Mouse (Mus musculus) ES-CJ7 (cell line): ENCODE measurements at regions not wholly inside any gene's neighbourhood (a gene's known extent, or its start where the extent isn't known, plus 50 kb on each side); places are given as distances from the start of the nearest gene placed in this dataset.

Source experiments
- DNase-seq: peaks from one replicate; pipeline ENCODE4 v3.0.0; 2011; ENCODE audit warnings: low read depth, low spot score

DNA sequence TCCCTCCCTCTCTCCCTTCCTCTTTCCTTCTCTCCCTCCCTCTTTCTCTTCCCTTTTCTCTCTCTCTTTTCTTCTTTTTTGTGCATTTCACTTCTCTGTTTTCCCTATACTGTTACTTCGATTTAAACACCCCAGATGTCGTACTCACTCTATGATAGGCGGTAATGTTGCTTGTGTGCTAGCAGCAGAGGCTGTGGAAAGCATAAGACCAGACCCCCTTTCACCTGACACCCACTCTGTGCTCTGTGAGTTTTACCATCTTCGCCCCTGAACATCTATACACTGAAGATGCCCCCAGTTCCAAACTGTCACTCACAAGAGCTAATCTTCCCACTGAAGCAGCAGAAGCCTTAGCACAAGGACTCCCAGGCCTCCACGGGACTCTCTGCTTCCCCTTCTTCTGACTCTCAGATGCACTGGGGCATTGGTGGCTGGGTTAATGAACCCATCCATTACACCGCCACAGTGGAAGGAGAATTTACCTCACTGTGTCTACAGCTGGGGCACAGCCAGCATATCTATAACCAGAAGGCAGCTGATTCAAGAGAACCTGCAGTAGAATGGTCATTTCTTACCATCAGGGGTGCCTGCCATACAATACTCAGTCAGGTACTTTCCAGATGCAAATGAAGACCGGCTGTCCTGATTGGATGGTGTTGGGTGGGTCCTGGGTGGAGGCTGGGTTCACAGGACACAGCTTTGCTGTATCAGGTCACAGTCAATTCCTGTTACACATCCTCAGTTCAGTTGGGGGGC is 194.0 kb upstream of the Runx1 start:
- DNase-seq = peak; percentile 49

DNA sequence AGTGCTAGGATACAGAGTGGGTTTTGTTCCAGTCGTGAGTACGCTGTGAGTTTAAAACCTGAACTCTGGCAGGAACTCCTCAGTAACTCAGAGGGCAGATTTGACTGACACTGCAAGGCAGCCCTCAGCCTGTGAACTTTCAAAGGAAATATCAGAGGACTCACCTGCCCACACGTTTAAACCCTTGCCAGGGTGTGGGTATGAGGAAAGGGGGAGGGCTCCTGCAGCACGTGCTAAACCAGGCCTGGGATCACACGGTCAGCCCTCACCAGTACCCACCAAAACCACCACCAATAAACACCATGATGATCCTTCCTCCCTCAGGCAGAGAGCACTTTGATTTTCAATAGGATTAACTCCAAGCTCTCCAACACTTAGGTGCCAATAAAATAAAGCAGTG is 192.8 kb upstream of the Runx1 start:
- no peak for DNase-seq

DNA sequence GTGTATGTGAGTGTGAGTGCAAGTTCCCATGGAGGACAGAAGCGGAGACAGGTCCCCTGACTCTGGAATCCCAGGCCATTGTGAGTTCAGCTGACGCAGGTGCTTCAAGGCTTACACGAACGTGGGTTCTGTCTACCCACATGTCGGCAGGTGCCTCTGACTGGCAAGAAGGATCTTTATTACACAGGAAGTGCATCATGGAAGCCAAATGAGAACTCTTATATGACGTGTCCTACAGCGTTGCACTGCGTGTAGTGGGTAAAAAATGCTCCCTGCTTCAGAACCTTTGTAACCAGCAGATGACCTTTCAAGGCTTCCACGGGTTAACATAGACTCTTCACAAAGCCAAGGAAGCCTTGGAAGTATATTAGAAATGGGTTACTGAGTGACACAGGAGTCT is 191.1 kb upstream of the Runx1 start:
- no peak for DNase-seq

DNA sequence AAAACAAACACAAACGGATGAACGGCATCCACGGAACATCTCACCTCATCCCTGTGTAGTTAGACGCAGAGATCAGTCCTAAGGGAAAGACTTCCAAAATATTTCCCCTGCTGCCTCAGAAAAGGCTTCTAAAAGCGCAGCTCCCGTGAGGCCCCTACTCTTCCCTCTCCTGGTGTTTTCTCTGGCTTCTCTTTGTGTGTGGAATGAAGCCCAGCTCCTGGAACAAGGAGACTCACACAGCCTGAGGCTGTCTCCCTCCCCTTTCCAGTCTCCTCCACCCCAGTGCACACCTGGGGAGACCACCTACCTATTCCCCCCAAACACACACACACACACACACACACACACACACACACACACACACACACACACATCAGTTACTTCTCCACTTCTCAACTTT is 189.7 kb upstream of the Runx1 start:
- no peak for DNase-seq

DNA sequence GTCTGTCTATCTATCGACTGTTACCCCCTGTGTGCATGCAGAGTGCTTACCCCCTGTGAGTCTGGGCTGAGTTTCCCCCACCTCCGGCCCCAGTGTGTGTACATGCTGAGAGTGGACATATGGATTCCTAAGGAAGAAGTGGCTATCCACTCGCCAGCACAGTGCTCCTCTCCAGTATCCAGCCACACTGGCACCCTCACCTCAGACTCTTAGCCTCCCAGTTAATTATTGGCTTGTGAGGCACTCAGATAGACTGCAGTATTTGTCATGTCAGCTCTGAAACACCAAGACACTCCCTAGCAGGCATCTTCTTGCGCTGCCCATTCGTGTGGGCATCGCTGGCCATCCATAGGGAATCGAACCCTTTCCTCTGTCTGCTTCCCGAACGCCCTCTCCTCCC is 189.0 kb upstream of the Runx1 start:
- DNase-seq = no peak

DNA sequence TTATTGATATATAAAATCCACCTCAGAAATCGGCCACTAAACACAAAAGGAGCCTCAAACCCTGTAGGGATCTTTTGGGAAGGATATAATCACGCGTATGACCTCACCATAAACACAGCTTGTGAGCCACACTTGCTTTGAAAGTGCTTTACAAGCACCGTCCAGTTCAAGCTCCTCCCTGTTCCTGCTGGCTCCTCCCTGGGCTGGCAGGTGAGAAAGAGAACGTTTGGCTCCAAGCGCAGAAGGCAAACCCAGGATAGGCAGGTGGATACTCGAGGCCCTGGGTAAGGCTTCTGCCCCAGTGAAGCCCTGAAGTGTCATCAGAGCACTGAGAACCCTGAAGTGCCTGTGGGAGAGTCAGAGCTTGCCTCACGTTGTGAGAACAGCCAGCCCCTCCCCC is 187.9 kb upstream of the Runx1 start:
- DNase-seq = no peak

DNA sequence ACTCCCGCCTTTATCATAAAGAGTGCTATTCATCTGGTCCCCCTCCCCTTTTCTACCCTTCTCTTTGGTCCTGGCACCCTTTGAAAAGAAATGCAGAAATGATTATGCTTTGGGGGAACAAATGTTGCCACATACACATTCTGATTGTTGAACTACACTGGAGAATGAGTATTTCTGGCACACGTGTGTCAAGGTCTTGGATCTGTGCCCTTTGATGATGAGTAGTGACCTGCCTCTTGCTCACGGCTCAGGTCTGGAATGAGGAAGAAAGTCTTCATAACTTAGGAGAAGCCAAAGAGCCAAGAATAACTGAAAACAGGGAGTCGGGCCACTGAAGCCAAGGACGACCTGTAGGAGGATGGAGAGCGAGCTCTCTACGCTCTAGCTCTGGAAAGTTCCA is 187.3 kb upstream of the Runx1 start:
- DNase-seq = no peak

DNA sequence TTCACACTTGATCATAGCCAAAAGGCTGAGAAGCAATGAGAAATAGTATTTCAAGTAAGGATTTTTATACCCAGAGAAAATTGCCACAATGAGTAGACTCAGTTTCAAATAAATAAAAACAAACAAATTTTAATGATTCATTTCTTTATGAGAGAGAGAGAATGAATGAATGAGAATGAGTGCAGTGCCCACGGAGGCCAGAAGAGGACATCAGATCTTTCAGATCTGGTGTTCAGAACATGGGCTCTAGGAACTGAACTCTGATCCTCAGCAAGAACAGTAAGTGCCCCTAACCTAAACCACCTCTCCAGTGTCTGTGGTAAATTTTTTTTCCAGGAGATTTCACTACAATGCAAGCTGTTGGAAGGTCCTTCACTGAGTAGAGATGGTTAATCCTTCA is 185.5 kb upstream of the Runx1 start:
- DNase-seq = no peak

DNA sequence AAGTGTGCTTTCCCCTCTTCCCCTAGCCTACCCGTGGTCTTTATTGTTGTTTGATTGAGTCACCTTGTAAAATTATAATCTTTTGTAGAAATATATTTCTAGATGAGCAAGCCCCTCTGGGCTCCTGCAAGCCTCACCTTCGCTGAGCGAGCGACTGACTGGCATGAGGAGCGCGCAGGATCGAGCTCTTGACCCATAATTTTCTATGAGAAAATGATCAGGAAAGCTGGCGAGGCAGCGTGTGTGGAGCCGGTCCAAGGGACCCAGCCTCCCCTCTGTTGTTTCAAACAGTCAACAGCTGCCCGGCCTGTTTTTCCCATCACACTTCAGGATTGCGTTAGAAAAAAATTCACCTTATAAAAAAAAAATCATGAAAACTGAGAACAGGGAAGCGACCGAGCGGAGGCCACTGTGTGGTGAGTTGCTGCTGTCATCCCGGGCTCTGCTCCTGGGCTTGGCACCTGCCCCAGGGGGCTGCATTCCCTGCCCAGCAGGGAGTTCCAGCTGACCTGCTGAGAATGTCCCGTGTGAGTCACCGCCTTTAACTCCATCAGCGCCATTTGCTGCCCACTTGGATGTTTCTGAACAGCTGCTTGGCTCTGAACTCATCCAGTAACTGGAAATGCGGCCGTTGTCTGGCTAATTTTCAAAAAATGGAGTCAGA is 180.5 kb upstream of the Runx1 start:
- peak; percentile 61 for DNase-seq

DNA sequence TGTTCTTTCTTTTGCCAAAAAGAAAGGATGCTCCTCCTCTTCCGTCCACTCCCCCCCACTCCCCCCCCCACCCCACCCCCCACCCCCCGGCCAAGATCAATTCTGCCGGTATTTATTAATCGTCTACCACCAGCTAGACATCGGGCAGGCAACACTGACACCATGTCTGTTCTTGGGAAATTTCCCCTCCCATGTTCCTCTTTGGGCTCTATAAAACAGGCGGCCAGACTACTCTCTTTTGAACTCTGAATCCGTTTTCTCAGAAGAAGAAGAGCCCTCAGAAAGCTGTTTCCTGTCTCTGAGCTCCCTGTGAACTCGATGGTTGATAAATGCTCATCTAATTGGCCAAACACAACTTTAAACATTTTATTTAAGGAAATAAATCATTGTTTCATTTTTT is 179.5 kb upstream of the Runx1 start:
- no peak for DNase-seq

DNA sequence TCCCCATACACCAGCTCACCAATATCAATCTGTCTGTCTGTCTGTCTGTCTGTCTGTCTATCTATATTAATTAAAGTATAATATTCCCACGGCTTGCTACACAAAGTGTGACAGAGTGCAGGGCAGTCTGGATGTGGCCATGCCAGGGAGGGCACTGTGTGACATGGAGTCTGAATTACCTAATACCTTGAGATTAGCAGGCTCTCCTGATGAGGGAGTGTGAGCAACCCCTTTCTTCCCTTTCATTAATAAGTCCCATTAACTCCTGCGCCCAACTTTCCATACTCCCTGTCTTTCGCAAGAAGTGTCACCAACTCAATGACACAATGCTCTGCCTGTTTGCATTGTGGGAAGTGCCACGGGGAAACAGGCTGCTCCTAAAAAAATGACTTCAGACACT is 177.9 kb upstream of the Runx1 start:
- DNase-seq = no peak

DNA sequence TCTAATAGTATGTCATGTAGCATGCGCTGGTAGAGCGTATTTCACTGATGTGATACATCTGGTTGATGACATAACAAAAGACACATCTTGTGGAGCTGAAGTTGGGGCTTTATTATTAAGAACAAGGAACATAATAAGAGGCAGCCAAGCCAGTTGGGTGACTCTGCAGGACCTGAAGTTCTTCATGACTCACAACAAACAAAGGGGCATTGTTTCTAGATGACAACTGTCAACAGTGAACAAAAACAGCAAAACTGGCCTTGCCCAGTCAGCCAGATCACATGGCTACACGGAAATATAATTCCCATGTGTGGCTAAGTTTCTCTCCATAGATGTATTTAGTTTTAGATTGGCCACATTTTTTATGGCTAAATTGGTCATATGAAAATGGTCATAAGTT is 172.7 kb upstream of the Runx1 start:
- no peak for DNase-seq

DNA sequence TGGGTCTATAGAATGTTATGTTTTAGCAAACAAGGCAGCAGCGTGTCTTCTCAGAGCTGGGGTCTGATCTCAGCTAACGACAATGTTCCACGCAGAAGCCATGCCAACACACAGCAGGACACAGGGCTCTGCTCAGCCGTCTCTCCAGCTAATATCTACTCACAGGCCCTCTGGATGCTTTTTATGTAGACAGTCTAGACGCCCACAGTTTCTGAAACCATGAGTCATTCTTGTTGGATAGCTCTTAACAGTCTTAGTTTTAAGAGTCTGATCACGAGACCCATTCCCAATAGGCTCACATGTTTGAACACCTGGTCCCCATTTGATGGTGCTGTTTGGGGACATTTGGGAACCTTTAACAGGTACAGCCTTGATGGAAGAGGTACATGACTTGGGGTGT is 171.7 kb upstream of the Runx1 start:
- DNase-seq = no peak

DNA sequence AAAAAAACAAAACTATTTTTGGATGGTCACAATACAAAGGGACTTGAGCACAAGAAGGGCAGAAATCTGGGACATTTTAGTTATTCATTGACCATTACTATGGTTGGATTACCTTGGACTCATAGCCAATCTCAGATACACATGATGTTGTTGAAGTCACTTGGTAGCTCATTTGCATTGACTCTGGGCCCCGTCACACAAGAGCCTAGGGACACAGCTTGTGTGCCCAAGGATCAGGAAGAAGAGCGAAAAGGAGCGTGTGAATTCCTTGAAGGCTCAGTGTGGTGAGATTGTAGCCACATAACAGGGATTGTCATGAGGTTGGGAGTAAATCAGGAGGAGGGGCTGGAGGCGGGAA is 170.0 kb upstream of the Runx1 start:
- DNase-seq = no peak

DNA sequence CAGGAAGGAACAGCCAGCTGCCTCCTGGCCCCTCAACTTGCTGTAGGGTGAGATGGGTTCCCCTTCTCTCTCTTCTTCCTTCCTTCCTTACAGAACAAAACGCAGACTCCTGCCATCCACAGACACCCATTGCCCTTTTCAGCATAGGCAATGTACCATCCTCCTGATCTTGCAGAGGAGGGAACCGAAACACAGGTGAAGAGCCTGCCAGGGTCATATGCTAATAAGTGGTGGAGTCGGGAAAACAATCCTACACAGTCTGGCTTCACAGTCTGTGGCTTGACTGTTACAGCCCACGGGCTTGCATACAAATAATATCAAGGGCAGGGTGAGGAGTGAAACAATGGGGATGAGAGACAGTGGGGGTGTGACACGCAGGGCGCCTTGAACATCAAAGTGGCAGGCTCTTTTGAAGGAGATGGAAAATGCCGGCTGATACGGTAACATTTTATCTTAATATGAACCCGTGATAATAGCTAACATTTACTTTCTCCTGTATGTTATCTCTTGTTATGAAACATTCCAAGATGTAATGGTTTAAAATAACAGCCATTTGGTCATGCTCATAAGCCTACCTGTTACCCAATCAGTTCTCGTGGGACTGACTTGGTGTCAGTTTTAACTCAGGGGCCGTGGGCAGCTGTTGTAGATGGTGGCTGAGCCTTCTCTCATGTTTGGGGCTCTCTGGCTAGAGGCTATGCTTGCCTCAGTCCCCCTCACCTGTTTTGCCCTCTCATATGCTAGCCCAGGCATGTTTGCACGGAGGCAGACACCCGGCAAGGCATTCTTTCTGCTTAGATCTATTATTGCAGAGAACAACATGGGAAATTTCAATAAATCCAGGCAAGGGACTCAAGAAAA is 169.4 kb upstream of the Runx1 start:
- DNase-seq = peak; percentile 10

DNA sequence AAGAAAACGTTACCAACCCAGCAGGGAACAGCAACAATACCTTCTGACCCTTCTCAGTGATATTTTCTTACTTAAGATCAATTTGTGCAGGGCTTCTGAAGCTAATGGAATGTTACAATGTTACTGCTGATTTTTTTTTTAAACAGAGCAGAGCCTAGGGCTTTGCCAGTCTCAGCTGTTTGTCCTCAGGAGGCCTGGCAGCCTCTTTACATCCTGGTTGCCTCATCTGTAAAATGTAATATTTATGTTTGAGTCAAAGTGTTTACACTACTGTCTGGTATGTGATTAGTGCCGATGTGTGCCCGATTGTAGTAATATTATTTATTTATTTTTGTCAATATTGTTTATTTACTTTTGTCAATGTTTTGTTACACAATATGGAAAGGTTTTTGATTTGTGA is 166.9 kb upstream of the Runx1 start:
- no peak for DNase-seq

DNA sequence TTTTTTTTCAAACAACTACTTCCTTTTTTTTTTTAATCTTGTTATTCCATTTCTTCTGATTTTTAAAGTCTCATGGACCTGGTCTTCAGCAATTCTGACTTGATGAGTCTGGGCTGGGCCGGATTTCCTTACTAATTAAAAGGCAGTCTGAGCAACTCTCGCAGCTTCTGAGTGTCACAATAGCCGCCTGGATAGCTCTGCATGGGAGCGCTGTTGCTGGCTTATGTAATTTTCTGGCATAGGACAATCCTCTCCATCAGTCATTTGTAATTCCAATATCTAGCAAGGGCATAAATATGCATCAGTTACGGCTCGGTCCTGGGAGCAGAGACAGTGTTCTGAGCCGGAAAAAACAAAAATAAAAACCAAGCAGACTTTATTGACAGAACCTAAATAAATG is 165.5 kb upstream of the Runx1 start:
- DNase-seq = no peak

DNA sequence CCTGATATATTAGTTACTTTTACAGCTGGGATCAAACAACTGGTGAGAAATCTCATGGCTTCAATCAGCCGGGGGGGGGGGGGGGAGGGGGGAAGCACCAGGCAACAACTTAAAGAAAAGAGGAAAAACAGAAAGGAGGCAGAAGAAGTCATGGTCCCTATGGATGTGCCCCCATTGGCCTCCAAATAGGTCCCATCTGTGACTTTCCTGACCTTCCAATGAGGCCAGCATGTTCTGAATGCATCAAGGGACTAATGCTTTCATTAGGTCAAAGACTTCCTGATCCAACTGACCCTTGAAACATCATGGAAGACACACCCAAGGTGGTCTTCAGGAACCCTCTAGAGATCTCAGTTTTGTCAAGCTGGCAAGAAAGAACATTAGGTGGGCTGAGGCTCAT is 162.5 kb upstream of the Runx1 start:
- no peak for DNase-seq

DNA sequence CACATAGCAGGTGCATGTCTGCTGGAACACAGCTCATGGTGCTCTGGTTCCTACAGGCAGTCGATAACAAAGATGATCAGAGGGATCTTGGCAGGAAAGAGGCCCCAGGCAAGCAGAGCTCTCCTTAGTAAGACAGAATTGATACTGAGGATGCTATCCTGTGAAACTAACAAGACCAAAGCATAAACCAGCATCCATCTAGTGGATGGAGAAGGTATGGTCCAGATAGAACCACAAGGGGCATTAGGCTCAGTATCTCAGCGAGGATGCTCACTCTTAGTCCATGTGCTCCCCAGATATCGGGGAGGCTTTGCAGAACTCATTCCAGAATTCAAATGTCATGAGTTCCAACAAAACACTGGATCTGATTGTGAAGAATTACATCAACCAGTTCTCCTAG is 162.1 kb upstream of the Runx1 start:
- DNase-seq = no peak

DNA sequence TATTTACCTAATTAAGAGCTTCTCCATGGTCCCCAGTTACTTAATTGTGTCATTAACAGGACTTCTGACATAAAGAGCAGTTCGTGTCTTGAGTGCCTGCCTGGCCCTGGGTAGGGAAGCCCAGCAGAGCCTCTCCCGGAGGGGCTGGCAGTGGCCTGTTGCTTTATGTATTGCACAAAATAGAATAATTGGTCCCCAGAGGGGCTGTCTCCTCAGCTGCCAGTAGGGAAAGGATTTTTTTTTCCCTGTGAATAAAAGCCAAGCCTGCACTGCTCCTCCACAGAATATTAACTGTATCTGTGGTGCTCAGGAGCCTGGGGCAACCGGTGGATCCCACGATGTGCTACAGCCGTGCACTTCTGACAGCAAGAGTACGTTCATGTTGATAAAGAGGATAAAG is 159.8 kb upstream of the Runx1 start:
- DNase-seq = no peak

DNA sequence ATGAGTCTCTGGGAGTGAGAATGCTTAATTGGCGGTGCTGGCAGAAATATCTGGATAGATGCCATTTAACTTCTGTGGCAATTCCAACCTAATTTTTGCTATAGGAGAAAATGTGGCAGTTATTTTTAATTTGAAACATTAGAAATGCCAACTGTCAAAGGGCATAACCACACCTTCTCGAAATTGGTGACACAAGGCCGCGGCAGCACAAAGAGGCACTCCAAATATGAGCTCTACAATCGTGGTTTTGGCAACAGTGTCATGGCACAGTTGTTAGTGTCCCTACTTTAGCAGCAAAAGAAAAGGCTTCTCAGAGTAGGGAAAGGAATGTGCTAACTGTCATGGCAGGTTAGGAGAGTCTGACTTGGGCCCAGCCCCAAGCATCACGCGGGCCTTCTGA is 157.0 kb upstream of the Runx1 start:
- DNase-seq = no peak

DNA sequence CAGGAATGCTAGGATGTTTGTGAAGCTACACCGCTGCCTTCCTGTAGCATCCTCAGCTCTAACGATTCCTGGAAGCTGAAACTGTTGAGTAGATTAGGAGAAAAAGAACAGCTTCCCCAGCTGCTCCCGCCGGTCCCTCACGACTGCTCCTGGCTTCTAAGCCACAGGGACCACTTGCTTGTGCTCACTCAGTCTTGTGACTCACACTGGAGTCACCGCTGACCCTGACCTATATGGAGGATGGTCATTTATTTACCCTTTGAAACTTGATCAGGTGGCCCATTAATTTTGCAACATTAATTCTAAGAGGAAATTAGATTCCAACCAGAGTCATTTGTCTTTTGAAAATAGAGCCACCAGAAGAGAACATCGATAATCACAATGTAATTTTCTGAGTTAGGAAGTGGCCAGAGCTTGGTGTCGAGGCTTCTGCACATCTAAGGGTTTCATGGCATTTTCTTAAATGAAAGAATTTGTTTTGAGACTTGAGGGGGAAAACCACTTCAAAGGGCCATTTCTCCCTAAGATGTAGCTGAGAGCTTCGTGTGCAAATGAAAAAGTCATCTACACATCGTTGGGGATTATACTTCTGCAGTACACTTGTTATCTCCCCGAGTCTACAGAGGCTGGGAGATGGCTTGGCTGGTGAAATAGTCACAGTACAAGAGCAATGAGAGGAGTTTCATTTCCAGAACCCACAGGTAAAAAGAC is 153.8 kb upstream of the Runx1 start:
- no peak for DNase-seq
